Mouse (Mus musculus): ENCODE measurements around the gene Cmtm5. TPM values are rescaled to one million over a fixed set of nuclear protein-coding genes. Genes with fewer than 3 reads are reported as not detected.

The Cmtm5 gene
- polyA plus RNA-seq, 1 experiment from 2014 or later, result 3.3 TPM

DNA sequence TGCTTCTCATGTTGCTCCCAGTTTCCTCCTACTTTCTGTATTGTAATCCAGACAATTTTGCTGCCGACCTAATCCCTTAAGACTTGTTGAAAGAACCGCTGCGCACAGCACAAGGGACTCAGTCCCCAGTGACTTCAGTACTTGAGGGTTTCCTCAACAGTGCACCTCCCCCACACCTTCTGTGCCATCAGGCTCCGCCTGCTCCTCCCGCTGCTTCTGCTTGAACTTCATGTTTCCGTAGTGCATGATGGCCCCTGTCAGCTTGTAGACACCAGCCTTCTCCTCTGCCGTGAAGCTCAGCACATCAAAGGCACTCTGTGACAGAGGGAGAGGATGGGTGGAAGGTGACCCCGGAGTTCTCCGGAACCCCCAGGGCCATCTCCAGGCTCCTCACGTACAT is 24.7 kb downstream of the Cmtm5 start:
- Histone ChIP-seq H3K4me3 (ENCODE audit: low read depth, low read length) (no peak overlapping the region), H3K9me3 (ENCODE audit: control insufficient read depth, low read length) (no peaks in the 10 kb centered on the region), H3K36me3 (ENCODE audit: control insufficient read depth, insufficient read depth, low read length) (no peaks in the 10 kb centered on the region), H3K4me2 (ENCODE audit: low read length) (no peak overlapping the region), H3K27ac (ENCODE audit: low read depth) (no peak overlapping the region), H3K4me1 (replicated peaks; ENCODE audit: control insufficient read depth, insufficient read depth, low read length) (no peaks in the 10 kb centered on the region), H3K27me3 (replicated peaks; ENCODE audit: control insufficient read depth, insufficient read depth, low read length) (no peaks in the 10 kb centered on the region), H3K9ac (ENCODE audit: low read length) (no peak overlapping the region)
- 69% methylated on average over 10 of the region's 10 CpGs for WGBS
- DNase-seq (ENCODE audit: low spot score) (no peak), ATAC-seq (replicated peaks; ENCODE audit: low FRiP score, low TSS enrichment, low read depth) (no peak)

DNA sequence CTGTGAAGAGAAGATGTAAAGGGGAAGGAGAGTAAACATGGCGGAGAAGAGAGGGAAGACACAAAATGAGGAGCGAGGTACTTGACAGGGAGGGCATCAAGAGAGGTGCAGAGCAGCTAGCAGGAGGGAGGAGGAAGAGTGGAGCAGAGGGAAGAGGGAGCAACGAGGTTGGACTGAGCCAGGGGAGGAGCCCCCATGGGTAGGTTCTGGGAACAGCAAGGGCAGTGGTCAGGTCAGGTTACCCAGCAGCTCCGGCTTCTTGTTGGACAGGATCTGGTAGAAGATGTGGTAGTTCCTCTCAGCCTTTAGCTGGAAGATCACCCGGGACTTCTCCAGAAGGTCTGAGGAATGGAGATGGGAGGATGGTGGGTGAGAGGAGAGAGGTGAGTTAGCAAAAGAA is 25.4 kb downstream of the Cmtm5 start:
- Histone ChIP-seq H3K4me1 (replicated peaks; ENCODE audit: control insufficient read depth, insufficient read depth, low read length) (no peaks in the 10 kb centered on the region), H3K36me3 (ENCODE audit: control insufficient read depth, insufficient read depth, low read length) (no peaks in the 10 kb centered on the region), H3K27me3 (replicated peaks; ENCODE audit: control insufficient read depth, insufficient read depth, low read length) (no peaks in the 10 kb centered on the region), H3K9ac (ENCODE audit: low read length) (no peak overlapping the region), H3K4me3 (ENCODE audit: low read depth, low read length) (no peak overlapping the region), H3K27ac (ENCODE audit: low read depth) (no peak overlapping the region), H3K9me3 (ENCODE audit: control insufficient read depth, low read length) (no peaks in the 10 kb centered on the region), H3K4me2 (ENCODE audit: low read length) (no peak overlapping the region)
- ATAC-seq (replicated peaks; ENCODE audit: low FRiP score, low TSS enrichment, low read depth) (no peak), DNase-seq (ENCODE audit: low spot score) (no peak)
- WGBS, result 77% methylated on average over 5 of the region's 5 CpGs

DNA sequence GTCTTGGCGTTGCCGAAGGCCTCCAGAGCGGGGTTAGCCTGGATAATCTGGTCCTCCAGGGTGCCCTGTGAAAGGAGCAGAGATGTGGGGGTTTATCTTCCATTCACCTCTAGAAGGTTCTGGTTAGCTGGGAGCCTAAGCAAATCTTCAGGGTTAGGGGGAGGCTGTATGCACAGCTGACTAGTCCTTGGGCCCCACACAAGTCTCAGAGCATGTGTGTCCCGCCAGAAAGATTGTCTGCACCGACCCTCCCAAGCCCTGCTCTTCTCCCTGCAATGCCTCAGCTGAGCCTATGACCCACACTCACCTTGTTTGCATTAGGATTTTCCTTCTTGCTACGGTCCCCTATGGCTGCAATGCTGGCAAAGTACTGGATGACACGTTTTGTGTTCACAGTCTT is 26.7 kb downstream of the Cmtm5 start:
- no peak overlapping the region for H3K4me2 ChIP-seq (ENCODE audit: low read length)
- no peak overlapping the region for H3K27ac ChIP-seq (ENCODE audit: low read depth)
- no peak for ATAC-seq (replicated peaks; ENCODE audit: low FRiP score, low TSS enrichment, low read depth)
- WGBS, result 77% methylated on average over 7 of the region's 7 CpGs
- H3K4me1 ChIP-seq (replicated peaks; ENCODE audit: control insufficient read depth, insufficient read depth, low read length), result no peaks in the 10 kb centered on the region
- no peaks in the 10 kb centered on the region for H3K27me3 ChIP-seq (replicated peaks; ENCODE audit: control insufficient read depth, insufficient read depth, low read length)
- H3K36me3 ChIP-seq (ENCODE audit: control insufficient read depth, insufficient read depth, low read length), result no peaks in the 10 kb centered on the region
- DNase-seq (ENCODE audit: low spot score), result no peak
- H3K9ac ChIP-seq (ENCODE audit: low read length), result no peak overlapping the region
- H3K9me3 ChIP-seq (ENCODE audit: control insufficient read depth, low read length), result no peaks in the 10 kb centered on the region
- H3K4me3 ChIP-seq (ENCODE audit: low read depth, low read length), result no peak overlapping the region

DNA sequence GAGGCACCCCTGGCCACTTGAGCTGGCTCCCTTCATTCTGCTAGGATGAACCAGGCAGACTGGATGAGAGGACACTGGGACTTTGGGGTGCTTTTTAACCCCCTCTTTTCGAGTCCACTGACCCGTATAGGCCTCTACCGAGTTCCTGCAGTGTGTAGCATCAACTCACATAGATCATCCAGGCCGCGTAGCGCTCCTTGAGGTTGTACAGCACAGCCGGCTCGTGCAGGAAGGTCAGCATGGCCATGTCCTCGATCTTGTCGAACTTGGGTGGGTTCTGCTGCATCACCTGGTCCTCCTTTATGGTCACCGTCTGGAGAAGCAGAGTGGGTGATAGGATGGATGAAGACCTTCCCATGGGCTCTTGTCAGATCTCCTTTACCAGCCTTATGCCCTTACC is 27.7 kb downstream of the Cmtm5 start:
- WGBS, result 91% methylated on average over 11 of the region's 11 CpGs
- H3K27ac ChIP-seq (ENCODE audit: low read depth), result no peak overlapping the region
- no peaks in the 10 kb centered on the region for H3K9me3 ChIP-seq (ENCODE audit: control insufficient read depth, low read length)
- no peak overlapping the region for H3K4me2 ChIP-seq (ENCODE audit: low read length)
- no peak overlapping the region for H3K4me3 ChIP-seq (ENCODE audit: low read depth, low read length)
- H3K9ac ChIP-seq (ENCODE audit: low read length), result no peak overlapping the region
- no peaks in the 10 kb centered on the region for H3K4me1 ChIP-seq (replicated peaks; ENCODE audit: control insufficient read depth, insufficient read depth, low read length)
- ATAC-seq (replicated peaks; ENCODE audit: low FRiP score, low TSS enrichment, low read depth) (no peak), DNase-seq (ENCODE audit: low spot score) (no peak)
- no peaks in the 10 kb centered on the region for H3K36me3 ChIP-seq (ENCODE audit: control insufficient read depth, insufficient read depth, low read length)
- no peaks in the 10 kb centered on the region for H3K27me3 ChIP-seq (replicated peaks; ENCODE audit: control insufficient read depth, insufficient read depth, low read length)

DNA sequence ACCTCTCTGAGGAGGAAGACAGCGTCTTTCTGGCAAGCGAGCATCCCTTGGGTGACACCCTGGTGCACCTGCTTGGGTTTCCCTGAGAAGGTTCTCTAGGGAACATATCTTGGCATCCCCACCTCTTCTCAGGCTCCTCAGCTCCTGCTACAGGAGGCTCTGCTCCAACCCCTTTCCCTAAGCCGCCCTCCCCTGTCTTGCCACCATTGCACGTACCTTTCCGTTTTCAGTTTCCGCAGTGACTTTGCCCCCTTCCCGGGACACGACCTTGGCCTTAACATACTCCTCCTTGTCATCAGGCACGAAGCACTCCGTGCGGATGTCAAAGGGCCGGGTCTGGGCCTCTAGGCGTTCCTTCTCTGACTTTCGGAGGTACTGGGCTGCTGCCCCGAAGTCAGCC is 29.0 kb downstream of the Cmtm5 start:
- WGBS, result 77% methylated on average over 15 of the region's 15 CpGs
- H3K4me1 ChIP-seq (replicated peaks; ENCODE audit: control insufficient read depth, insufficient read depth, low read length), result no peaks in the 10 kb centered on the region
- no peak overlapping the region for H3K4me3 ChIP-seq (ENCODE audit: low read depth, low read length)
- ATAC-seq (replicated peaks; ENCODE audit: low FRiP score, low TSS enrichment, low read depth) (no peak), DNase-seq (ENCODE audit: low spot score) (no peak)
- no peak overlapping the region for H3K9ac ChIP-seq (ENCODE audit: low read length)
- no peak overlapping the region for H3K27ac ChIP-seq (ENCODE audit: low read depth)
- no peaks in the 10 kb centered on the region for H3K36me3 ChIP-seq (ENCODE audit: control insufficient read depth, insufficient read depth, low read length)
- H3K27me3 ChIP-seq (replicated peaks; ENCODE audit: control insufficient read depth, insufficient read depth, low read length), result no peaks in the 10 kb centered on the region
- no peak overlapping the region for H3K4me2 ChIP-seq (ENCODE audit: low read length)
- no peaks in the 10 kb centered on the region for H3K9me3 ChIP-seq (ENCODE audit: control insufficient read depth, low read length)

DNA sequence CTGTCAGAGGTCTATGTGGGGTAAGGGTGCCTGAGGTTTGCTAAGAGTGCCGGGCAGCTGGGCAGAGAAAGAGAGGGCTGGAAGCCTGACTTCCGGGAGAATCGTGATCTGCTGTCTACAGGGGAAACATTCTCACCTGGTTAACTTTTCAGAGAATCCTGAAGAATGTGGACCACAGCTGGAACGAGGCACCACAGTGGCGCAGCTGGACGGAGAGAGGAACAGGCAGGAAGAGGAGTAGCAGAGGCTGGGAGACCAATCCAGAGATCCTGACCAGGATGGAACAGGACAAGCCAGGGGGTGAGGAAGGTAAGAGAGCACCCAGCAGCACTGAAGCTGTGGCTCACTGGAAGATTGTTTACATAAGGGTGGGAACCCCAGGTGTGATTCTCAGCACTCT is 29.6 kb downstream of the Cmtm5 start:
- H3K27ac ChIP-seq (ENCODE audit: low read depth), result no peak overlapping the region
- H3K9ac ChIP-seq (ENCODE audit: low read length), result no peak overlapping the region
- WGBS, result 60% methylated on average over 6 of the region's 6 CpGs
- no peaks in the 10 kb centered on the region for H3K27me3 ChIP-seq (replicated peaks; ENCODE audit: control insufficient read depth, insufficient read depth, low read length)
- no peak for ATAC-seq (replicated peaks; ENCODE audit: low FRiP score, low TSS enrichment, low read depth)
- no peaks in the 10 kb centered on the region for H3K9me3 ChIP-seq (ENCODE audit: control insufficient read depth, low read length)
- no peaks in the 10 kb centered on the region for H3K36me3 ChIP-seq (ENCODE audit: control insufficient read depth, insufficient read depth, low read length)
- no peaks in the 10 kb centered on the region for H3K4me1 ChIP-seq (replicated peaks; ENCODE audit: control insufficient read depth, insufficient read depth, low read length)
- DNase-seq (ENCODE audit: low spot score), result no peak
- H3K4me3 ChIP-seq (ENCODE audit: low read depth, low read length), result no peak overlapping the region
- H3K4me2 ChIP-seq (ENCODE audit: low read length), result no peak overlapping the region

DNA sequence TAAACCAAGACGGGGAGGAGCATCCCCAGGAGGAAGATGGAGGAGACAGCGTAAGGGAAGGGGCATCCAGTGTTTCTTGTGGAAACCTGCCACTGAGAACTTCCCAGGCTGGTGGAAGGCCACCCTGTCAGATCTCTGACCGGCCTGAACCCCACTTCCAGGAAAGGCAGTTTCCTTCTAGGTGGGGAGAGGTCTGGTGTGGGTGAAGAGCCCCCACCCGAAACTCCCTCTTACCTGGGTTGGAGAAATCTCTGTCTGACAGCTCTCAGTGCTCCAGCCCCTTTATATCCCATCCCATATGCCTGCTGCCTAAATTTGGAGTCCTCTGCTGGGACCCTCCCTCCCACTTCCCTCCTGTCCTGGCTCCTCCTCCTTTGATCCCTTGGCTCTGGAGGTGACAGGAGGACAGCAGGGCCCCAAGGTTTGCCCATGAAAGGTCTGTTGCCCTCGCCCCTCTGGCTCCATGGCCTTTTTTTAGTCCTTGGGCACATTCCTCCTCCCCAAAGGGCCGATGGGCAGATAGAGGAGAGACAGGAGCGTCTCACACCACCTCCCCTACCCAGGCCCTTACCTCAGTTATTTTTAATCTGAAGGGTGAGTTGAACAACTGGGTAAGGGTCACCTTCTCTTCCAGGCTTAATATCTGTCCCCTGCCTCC is 30.4 kb downstream of the Cmtm5 start, which contains the start of gene Myh6:
Gene Myh6 (minus strand): TSS at position 608 of the 658 bp plus-strand sequence.
- DNase-seq (ENCODE audit: low spot score) (no peak), ATAC-seq (replicated peaks; ENCODE audit: low FRiP score, low TSS enrichment, low read depth) (no peak)
- Histone ChIP-seq H3K9me3 (ENCODE audit: control insufficient read depth, low read length) (no peaks in the 10 kb centered on the region), H3K27ac (ENCODE audit: low read depth) (no peak within 1 kb of the TSS), H3K4me3 (ENCODE audit: low read depth, low read length) (no peak within 1 kb of the TSS), H3K9ac (ENCODE audit: low read length) (no peak within 1 kb of the TSS), H3K27me3 (replicated peaks; ENCODE audit: control insufficient read depth, insufficient read depth, low read length) (no peaks in the 10 kb centered on the region), H3K36me3 (ENCODE audit: control insufficient read depth, insufficient read depth, low read length) (no peaks in the 10 kb centered on the region), H3K4me2 (ENCODE audit: low read length) (no peak within 1 kb of the TSS), H3K4me1 (replicated peaks; ENCODE audit: control insufficient read depth, insufficient read depth, low read length) (no peaks in the 10 kb centered on the region)
- WGBS, result 56% methylated on average over 7 of the region's 7 CpGs

DNA sequence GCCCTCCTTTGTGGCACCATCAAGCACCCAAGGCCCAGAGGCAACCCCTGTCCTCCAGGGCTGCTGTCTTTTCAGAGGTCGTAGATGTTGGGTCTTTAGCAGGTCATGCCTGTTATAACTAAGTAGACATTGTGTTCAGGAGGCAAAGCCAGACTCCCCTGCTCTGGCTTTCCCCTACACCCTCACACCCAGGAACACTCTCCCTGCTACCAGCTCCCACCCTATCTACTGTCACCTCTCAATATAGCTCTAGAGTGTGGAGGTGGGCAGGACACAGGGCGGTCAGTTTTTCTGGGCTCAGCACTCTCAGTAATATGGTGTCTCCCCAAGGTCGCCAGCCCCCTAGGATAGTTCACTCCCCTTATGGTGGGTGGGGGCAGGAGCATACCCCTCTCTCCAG is 31.8 kb downstream of the Cmtm5 start:
- H3K27me3 ChIP-seq (replicated peaks; ENCODE audit: control insufficient read depth, insufficient read depth, low read length), result no peaks in the 10 kb centered on the region

DNA sequence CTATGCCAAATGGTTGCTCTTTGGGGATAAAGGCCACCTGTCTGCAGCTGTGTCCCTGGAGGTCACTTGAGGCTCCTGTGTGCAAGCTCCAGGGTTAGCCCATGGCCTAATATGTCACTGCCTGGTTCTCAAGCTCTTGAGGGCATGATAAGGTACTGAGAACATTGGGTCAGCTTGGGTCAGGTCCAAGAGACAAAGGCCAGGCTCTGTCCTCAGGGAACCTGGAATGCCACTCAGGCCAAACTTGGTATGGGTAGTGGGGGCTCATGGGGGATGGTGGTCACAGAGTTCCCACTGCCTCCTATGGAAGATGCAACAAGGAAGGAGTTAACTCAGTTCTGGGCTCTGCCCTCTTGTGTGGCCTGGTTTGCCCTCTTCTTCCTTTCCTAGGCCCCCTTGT is 32.3 kb downstream of the Cmtm5 start:
- ATAC-seq (replicated peaks; ENCODE audit: low FRiP score, low TSS enrichment, low read depth) (no peak), DNase-seq (ENCODE audit: low spot score) (no peak)
- Histone ChIP-seq H3K27ac (ENCODE audit: low read depth) (no peak overlapping the region), H3K4me2 (ENCODE audit: low read length) (no peak overlapping the region), H3K36me3 (ENCODE audit: control insufficient read depth, insufficient read depth, low read length) (no peaks in the 10 kb centered on the region), H3K9ac (ENCODE audit: low read length) (no peak overlapping the region), H3K27me3 (replicated peaks; ENCODE audit: control insufficient read depth, insufficient read depth, low read length) (no peaks in the 10 kb centered on the region), H3K9me3 (ENCODE audit: control insufficient read depth, low read length) (no peaks in the 10 kb centered on the region), H3K4me1 (replicated peaks; ENCODE audit: control insufficient read depth, insufficient read depth, low read length) (no peaks in the 10 kb centered on the region), H3K4me3 (ENCODE audit: low read depth, low read length) (no peak overlapping the region)

More for the DNA sequence above, 31.8 kb downstream of the Cmtm5 start:
- H3K4me2 ChIP-seq (ENCODE audit: low read length), result no peak overlapping the region
- WGBS, result 73% methylated on average over 3 of the region's 3 CpGs
- H3K27ac ChIP-seq (ENCODE audit: low read depth), result no peak overlapping the region
- no peak for DNase-seq (ENCODE audit: low spot score)
- H3K9ac ChIP-seq (ENCODE audit: low read length), result no peak overlapping the region
- H3K36me3 ChIP-seq (ENCODE audit: control insufficient read depth, insufficient read depth, low read length), result no peaks in the 10 kb centered on the region
- H3K9me3 ChIP-seq (ENCODE audit: control insufficient read depth, low read length), result no peaks in the 10 kb centered on the region
- H3K4me1 ChIP-seq (replicated peaks; ENCODE audit: control insufficient read depth, insufficient read depth, low read length), result no peaks in the 10 kb centered on the region
- no peak for ATAC-seq (replicated peaks; ENCODE audit: low FRiP score, low TSS enrichment, low read depth)
- no peak overlapping the region for H3K4me3 ChIP-seq (ENCODE audit: low read depth, low read length)
